Comparison of ENCODE assay signal across 9 mouse cellular contexts in the genomic region with DNA sequence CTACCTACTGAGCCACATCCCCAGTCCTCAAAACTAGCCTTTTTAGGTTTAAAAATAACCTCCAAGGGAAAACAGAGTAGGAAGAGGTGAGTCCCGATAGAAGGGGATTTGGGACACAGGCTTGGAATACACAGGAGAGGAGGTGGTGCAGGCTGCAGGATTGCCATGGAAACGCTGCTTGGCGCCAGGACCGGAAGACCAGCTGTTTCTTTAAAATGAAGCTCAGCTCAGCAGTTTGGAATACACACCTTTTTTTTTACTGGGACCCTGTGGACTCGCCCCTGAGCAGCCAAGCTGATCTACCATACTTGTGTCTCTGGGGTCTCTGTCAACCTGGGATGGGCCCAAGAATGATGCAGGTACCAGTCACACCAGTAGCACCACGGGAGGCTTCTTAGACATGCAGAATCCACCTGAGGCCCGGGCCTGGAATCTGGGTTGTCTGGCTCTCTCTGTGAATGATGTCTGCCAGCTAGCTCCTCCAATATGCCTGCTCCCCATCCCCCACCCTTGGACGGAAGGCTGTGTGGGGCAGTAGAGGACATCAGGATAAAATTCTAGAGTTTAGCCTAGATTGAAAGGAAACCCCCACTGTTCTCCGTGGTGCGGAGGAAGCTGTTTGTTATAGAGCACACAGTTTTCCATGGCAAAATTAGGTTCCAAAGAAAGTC. TPM values are rescaled to one million over a fixed set of nuclear protein-coding genes. Genes with fewer than 3 reads are reported as not detected.
DNase-seq lines count a peak whose midpoint lies in the region; ATAC-seq and TF ChIP-seq lines count a peak whose summit lies in the region.
"Had no signal": no experiment of that assay in that cellular context is flagged by ENCODE, and none has a peak within 500 bp of the region (broad histone marks: within the 10 kb centered on the region; RNA-seq: fewer than 3 reads in every experiment).

No protein-coding gene starts in this region.

- no peak overlapping the region for H3K4me3 ChIP-seq in lung, embryonic 14.5 days (ENCODE audit: low read depth, low read length)
- H3K4me3 ChIP-seq in forebrain, postnatal 0 days (ENCODE audit: low read depth, low read length), result no peak overlapping the region
- H3K4me3 ChIP-seq: heart, embryonic 13.5 days had no signal

- peaks cover 5% of the 10 kb centered on the region; the same call in 1 of the 2 replicates for H3K4me1 ChIP-seq in lung, embryonic 14.5 days (ENCODE audit: insufficient read depth)
- H3K4me1 ChIP-seq in forebrain, postnatal 0 days (ENCODE audit: insufficient read depth), result peaks cover 8% of the 10 kb centered on the region

- H3K9me3 ChIP-seq in lung, embryonic 14.5 days (ENCODE audit: low read depth, low read length), result no peaks in the 10 kb centered on the region
- H3K9me3 ChIP-seq in forebrain, postnatal 0 days (ENCODE audit: low read length), result no peaks in the 10 kb centered on the region
- H3K9me3 ChIP-seq: heart, embryonic 13.5 days had no signal

- no peak for TF ChIP-seq CTCF in lung, embryonic 14.5 days (IDR thresholded peaks at IDR 0.05; ENCODE audit: low read depth)
- TF ChIP-seq CTCF in forebrain, postnatal 0 days (IDR thresholded peaks at IDR 0.05; ENCODE audit: low read depth), result no peak

- H3K4me2 ChIP-seq in lung, embryonic 14.5 days, result no peak overlapping the region
- H3K4me2 ChIP-seq in forebrain, postnatal 0 days (ENCODE audit: low read depth), result no peak overlapping the region
- H3K4me2 ChIP-seq: heart, embryonic 13.5 days had no signal

- intact Hi-C loops in left cerebral cortex, postnatal 10 days (cut with DNase I), result no loop called here

- no peak; the same call in 1 of the 2 replicates for ATAC-seq in lung, embryonic 14.5 days (ENCODE audit: insufficient read depth)
- peak; percentile 81 for ATAC-seq in forebrain, postnatal 0 days
- ATAC-seq in megakaryocyte, adult 5-6 weeks (ENCODE audit: poor library complexity, severe bottlenecking), result no peak

- WGBS in lung, embryonic 14.5 days, result 16% methylated on average over 10 of the region's 10 CpGs
- WGBS in forebrain, postnatal 0 days, result 8% methylated on average over 10 of the region's 10 CpGs

- no peaks in the 10 kb centered on the region for H3K36me3 ChIP-seq in lung, embryonic 14.5 days (ENCODE audit: insufficient read depth)
- H3K36me3 ChIP-seq in forebrain, postnatal 0 days (ENCODE audit: insufficient read depth), result no peaks in the 10 kb centered on the region
- H3K36me3 ChIP-seq: heart, embryonic 13.5 days had no signal

- no peaks in the 10 kb centered on the region for H3K27me3 ChIP-seq in lung, embryonic 14.5 days (ENCODE audit: insufficient read depth, low read length)
- H3K27me3 ChIP-seq in forebrain, postnatal 0 days (ENCODE audit: insufficient read depth, low read length), result no peaks in the 10 kb centered on the region

- peak; percentile 65 for DNase-seq in lung, embryonic 14.5 days
- no peak for DNase-seq in lung, adult 18-20 months
- DNase-seq in forebrain, postnatal 0 days, result peak; percentile 74
- DNase-seq in left cerebral cortex, postnatal 10 days (ENCODE audit: extremely low spot score in 1 of 2, low spot score in 2 of 2), result peak; percentile 71 to 78
- peak; percentile 82 for DNase-seq in right cerebral cortex, postnatal 25 days
- DNase-seq in adrenal gland, adult (ENCODE audit: inconsistent age in 2 of 2, low spot score in 1 of 2), result no peak
- no peak for DNase-seq in retina, postnatal 1 day

- H3K9ac ChIP-seq in lung, embryonic 14.5 days, result no peak overlapping the region
- H3K9ac ChIP-seq in forebrain, postnatal 0 days, result no peak overlapping the region
- H3K9ac ChIP-seq: heart, embryonic 13.5 days had no signal

- no peak overlapping the region for H3K27ac ChIP-seq in lung, embryonic 14.5 days (ENCODE audit: low read depth)
- peak overlapping the region; percentile 16; the same call in 1 of the 2 replicates for H3K27ac ChIP-seq in forebrain, postnatal 0 days (ENCODE audit: low read depth, low read length)
- H3K27ac ChIP-seq: heart, embryonic 13.5 days had no signal

RNA-seq across cellular contexts. Expression of gene Syt13, which starts 19.5 kb away (rescaled TPM):
- polyA plus RNA-seq in lung, embryonic 14.5 days (2014; fragmentation: Nextera tagmentation; extraction: Ambion mirVana), result 3.2 and 3.6 TPM in 2 replicates
- 67.6 and 103 TPM in 2 replicates for total RNA-seq in forebrain, postnatal 0 days (2014; rRNA removed)
- 33.0 and 58.4 TPM in 2 replicates for polyA plus RNA-seq in forebrain, postnatal 0 days (2015; fragmentation: Nextera tagmentation; extraction: Ambion mirVana)
- 10 to 100 TPM; 90.0 to 95.7 TPM for total RNA-seq in left cerebral cortex, postnatal 10 days (2021)
- not detected in 2 replicates for total RNA-seq in megakaryocyte, adult 5-6 weeks (2015)
- total RNA-seq in megakaryocyte, adult 5-6 weeks (2017), result not detected in 2 replicates

Comparison
In these comparisons a context has a peak if more than half of its experiments do, and no peak if none do; other contexts are left out.
1. DNase-seq: peak in lung, embryonic 14.5 days (single experiment), forebrain, postnatal 0 days (single experiment), left cerebral cortex, postnatal 10 days (2 of 2) and right cerebral cortex, postnatal 25 days (single experiment); none in lung, adult 18-20 months (0 of 2), adrenal gland, adult (0 of 2) and retina, postnatal 1 day (single experiment).
2. RNA of gene Syt13, which starts 19.5 kb away (total RNA-seq): 67.6 to 103 TPM in forebrain, postnatal 0 days and 90.0 to 95.7 TPM in left cerebral cortex, postnatal 10 days; not detected in megakaryocyte, adult 5-6 weeks; every median in the first group is over 10 times any median in the second.